Mouse (Mus musculus) lung, postnatal 36 days (tissue): ENCODE data around the gene Anxa4.
A peak's percentile ranks its signal among the peaks of the same experiment; 100 is the strongest.

ENCODE experiments used
- DNase-seq: peaks from one replicate; pipeline ENCODE4 v3.0.0; 2022; ENCODE audit warnings: mixed read lengths

The Anxa4 gene

GRCm38 (mm10) chr6:86800467-86800866 is 7.1 kb upstream of the Anxa4 start:
- no peak for DNase-seq

DNA sequence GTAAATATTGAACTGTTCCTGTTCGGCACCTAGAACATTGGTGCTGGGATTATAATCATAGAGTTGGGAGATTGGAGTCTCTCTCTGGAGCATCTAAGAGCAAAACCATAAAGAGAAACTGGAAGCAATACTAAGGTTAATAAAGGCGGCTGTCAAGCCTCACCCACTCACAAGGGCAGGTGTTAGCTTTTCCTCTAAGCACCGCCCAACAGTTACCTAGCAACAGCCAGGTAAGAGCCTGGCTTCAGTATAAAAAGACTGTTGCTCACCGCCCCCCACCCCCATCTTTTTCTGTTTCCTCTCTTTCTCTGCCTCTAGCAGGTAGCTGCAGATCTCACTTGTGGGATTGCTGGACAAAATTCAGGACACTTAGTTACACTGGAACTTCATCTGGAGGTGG is 4.1 kb upstream of the Anxa4 start:
- peak; percentile 75 for DNase-seq

DNA sequence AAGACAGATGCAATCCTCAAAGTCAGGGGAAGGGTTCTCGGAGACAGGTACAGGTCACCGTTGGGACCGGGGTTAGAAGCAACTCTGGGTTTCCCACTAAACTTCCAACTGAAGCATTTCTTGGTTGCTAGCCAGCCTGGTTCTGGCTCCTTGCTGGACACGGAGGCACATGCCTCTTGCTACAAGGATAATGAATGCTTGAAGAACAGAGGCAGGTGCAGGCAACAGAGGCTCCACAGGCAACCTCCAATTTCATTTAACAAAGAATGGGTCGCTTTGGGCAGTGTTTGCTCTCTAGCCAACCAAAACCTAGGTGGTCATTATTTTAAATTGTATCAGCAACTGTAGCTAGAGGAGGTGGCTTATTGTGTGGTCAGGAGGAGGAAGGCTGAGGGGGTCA is 573 bp upstream of the Anxa4 start:
- DNase-seq = no peak

GRCm38 (mm10) chr6:86790351-86790943 is 2.9 kb downstream of the Anxa4 start:
- DNase-seq = peak; percentile 62

- peak; percentile 53 for DNase-seq
Measured at GRCm38 (mm10) chr6:86788242-86788641, 5.1 kb downstream of the Anxa4 start.

DNA sequence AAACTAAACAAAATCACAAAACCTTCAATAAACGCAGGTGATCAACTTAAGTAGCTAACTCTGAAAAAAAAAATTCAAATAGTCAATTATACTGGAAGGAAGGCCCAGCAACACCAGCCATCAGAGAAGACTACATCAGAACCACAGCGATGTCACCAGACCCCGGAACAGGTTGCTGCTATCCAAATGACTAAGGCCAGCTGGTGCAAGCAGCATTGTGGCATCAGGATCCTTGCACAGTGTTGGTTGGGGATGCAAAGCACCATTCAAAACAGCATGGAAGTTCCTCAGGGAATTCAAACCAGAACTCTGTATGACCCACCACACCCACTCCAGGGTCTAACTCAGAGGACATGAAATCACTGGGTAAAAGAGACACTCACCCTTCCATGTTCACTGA is 6.8 kb downstream of the Anxa4 start:
- DNase-seq = no peak

GRCm38 (mm10) chr6:86784739-86785138 is 8.6 kb downstream of the Anxa4 start:
- DNase-seq = peak; percentile 35

GRCm38 (mm10) chr6:86782342-86782741 is 11.0 kb downstream of the Anxa4 start:
- DNase-seq = no peak

DNA sequence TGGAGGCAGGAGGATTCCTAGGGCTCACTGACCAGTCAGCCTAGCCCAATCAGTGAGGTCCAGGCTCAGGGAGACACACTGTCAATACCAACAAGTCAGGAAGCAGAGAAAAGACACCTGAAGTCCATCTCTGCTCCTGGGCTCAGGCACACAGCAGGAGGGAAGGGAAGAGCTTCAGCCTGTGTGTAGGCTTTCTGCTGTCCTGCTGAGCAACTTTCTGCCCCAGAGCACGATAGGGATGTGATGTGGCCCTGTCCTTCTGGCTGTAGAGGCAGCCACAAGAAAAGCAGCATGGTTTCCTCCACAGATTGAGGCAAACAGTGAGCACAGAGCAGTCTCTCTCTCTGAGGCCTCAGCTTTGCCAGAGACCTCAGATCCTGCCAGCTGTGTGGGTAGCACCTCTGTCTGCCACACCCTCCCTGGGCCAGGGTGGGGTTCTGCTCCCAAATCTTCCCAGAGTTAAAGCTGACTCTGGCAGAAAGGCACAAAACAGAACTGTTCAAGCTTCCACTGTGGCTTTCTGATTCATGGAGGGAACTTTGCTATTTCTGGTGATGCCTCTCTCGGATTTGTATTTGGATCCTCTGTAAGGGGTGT is 11.9 kb downstream of the Anxa4 start:
- no peak for DNase-seq

- DNase-seq = peak; percentile 32
Measured at GRCm38 (mm10) chr6:86778910-86779594, 14.3 kb downstream of the Anxa4 start.

GRCm38 (mm10) chr6:86777181-86777580 is 16.2 kb downstream of the Anxa4 start:
- DNase-seq = no peak

DNA sequence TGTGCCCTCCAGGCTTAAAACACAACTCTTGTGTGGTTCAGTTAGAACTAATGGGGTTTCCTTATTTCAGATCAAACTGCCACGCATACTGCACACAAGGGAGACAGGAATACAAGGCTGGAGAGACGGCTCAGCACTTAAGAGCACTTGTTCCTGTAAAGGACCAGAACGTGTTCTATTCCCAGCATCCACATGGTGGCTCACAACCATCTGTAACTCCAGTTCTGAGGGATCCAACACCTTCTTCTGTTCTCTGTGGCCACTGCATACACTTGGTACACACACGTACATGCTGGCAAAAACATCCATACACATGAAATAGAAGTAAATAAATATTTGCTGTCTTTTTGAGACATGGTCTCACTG is 16.7 kb downstream of the Anxa4 start:
- no peak for DNase-seq

DNA sequence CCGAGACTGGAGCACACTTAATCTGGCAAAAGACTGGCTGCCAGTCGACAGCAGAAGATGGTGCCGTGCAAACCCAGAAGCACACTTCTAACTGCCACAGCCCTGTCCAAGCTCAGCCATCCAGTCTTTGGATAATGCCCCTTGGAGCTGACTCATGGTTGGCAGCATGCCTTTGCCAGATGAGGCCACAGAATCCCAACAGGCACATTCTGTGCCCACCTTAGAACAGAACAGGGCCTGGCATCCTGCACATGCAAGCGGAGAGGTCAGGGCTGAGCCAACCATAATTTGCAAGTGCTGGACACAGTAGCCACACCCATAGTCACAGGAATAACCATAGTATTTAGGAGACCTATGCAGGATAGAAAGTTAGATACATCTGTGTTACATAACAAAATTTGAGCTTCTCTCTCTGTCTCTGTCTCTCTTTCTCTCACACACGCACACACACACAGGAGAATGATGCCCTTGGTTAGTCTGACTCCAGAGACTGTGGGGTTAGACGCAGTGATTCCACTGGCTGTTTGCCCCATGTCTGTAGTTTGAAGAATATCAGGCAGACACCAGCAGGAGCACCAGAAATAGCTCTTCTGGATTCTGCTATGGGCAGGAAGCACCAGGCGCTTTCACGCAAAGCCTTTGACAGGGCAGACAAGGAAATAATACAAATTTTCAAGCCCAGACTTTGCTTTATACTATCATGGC is 17.2 kb downstream of the Anxa4 start:
- peak; percentile 55 for DNase-seq

GRCm38 (mm10) chr6:86774937-86775336 is 18.4 kb downstream of the Anxa4 start:
- no peak for DNase-seq

- no peak for DNase-seq
Measured at GRCm38 (mm10) chr6:86773830-86774229, 19.6 kb downstream of the Anxa4 start.

DNA sequence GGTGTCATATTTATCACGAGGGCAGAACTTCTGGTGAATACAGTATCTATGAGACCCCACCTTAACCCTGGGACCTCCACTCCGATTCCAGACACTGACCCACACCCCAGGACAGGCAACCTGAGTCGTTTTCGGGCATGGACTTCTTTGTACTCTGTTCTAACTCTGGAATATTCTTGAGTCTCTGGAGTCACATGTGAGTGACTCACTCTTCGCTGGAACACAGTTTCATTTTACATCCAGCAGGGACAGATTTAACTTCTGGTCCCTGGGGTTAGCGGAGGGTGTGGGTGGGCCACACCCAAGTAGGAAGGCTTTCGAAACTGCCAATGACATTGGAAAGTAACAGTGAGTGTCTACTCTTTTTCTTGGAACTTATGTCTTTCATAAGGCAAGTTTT is 20.8 kb downstream of the Anxa4 start:
- DNase-seq = peak; percentile 69

DNA sequence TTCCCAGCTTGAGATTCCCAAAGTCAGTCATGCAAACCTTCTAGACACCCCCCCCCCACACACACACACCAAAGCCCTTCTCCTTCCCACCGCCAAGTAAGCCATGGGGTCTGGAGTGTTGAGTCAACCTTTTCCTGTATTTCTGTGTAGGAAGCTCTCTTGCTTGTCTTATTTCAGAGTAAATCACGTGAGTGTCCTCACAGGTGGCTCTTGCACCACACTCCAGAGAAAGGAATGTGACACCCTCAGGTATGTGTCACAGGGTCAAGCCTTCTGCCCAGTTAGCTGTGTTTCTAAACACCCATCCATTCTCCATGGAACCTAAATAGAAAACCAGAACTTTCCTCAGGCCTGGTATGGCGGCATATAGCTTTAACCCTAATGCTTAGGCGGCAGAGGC is 24.4 kb downstream of the Anxa4 start:
- DNase-seq = peak; percentile 60

DNA sequence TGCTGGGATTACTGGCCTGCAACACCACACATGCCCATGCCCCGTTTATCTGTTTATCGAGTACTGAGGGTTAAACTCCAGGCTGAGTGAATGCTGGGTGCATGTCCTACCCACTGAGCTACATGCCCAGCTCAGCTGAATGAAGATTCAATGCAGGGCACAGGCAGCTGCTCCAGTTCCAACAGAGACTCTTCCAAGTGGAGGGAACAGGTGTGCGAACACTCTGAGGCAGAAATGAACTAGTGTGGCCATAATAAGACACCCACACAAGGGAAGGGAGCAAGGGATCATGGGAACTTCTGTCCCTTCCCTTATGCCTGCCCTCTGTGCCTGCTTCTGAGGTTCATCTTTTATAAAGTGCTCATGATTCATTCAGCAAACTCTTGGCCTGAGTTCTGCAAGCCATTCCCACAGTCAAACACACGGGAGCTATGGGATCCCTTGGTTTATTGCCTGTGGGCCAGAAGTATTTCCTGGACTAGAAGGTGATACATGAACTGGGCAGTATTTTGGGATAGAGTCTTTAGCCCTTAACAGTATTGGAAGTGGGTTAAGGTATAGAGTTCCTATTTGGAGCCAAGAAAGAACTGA is 25.1 kb downstream of the Anxa4 start:
- DNase-seq = no peak

GRCm38 (mm10) chr6:86767465-86767864 is 25.9 kb downstream of the Anxa4 start:
- no peak for DNase-seq

- peak; percentile 68 for DNase-seq
Measured at GRCm38 (mm10) chr6:86765637-86766059, 27.7 kb downstream of the Anxa4 start.

GRCm38 (mm10) chr6:86754105-86754863 is 39.1 kb downstream of the Anxa4 start:
- no peak for DNase-seq

DNA sequence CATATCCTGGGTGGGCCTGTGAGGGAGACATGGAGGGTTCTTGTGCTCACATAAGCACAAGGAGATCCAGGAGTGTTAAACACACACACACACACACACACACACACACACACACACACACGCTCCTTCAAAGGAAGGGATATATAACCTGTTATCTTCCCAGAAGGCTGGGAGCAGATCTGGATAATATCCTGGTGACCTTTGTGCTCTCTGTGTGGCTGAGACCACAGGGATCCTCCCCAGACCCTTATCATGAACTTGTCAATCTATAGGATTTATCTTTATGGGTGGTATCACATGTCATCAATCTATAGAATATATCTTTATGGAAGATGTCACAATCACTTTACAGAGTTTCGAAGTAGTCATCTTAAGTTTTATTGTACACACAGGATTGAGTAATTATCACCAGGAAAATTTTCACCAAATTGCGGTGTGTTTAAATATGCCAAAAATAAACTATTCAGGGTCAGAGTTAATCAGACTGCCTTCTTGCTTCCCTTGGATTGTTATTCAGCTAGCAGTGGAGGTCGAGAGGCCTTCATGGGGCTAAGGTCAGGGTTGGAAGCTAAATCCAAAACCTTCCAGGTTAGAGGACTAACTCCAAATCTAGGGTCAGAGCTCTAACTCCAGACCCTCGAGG is 40.4 kb downstream of the Anxa4 start:
- DNase-seq = no peak
